Mouse (Mus musculus) stomach, adult 2 months (tissue): ENCODE measurements around the gene Gpr75. TPM values are rescaled to one million over a fixed set of nuclear protein-coding genes. Genes with fewer than 3 reads are reported as not detected.

Experiments used
- polyA plus RNA-seq: library from polyadenylated mRNA; depleted of rRNA; stranded (reverse); fragments of >200 nt; gene quantifications from 2 replicates; pipeline ENCODE4 v1.2.3, GENCODE M21; 2012; rRNA removed

Gpr75 gene
- 0.06 and 0.08 TPM in 2 replicates for polyA plus RNA-seq

DNA sequence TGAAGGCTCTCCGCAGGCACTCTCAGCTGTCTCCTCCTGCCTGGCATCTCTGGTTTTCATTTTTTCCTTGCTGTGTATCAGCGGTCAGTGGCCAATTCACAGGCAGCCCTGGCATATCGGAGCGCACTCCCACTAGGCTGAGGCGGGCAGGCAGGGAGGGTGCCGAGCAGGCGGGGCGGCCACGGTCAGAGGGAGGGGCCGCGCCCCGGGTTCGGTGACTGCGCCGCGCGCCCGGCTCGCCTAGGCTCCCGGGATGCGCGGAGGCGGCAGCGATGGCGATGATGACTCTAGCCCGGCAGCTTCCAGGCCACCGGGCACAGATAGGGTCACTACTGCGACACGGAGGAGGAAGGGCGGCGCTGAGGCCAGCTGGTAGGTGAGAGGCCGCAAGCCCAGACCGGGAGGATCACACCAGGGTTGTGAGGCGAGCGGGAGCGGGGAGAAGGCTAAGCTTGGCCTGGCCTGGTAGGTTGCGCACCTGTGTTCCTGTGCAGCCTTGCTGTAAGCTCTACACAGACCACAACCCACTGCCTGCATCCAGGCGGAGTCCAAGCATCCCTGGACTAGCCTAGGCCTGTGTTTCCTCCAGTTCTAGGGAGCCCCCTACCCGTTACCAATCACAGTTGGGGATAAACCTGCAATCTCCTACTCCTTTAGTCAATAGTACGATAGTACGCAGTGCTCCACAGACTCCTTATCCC lies at the start of gene Gpr75, which contains the start of gene Asb3:
Gpr75 (plus strand) TSS at position 188 of the 701 bp plus-strand sequence.
Asb3 (plus strand) TSS at position 246 of the 701 bp plus-strand sequence.

Other genes with a start within 250 kb of the Gpr75 start
- 0.48 and 0.60 TPM in 2 replicates for gene Acyp2, start 235.8 kb upstream of the Gpr75 start, polyA plus RNA-seq
- 1.1 and 1.7 TPM in 2 replicates for gene Psme4, start 113.6 kb upstream of the Gpr75 start, polyA plus RNA-seq
- gene Asb3, start 58 bp downstream of the Gpr75 start, polyA plus RNA-seq: 0.28 and 0.42 TPM in 2 replicates
- 8.4 TPM in 2 replicates for gene Erlec1, start 69.0 kb downstream of the Gpr75 start, polyA plus RNA-seq
- gene Chac2, start 101.0 kb downstream of the Gpr75 start, polyA plus RNA-seq: 2.1 and 2.4 TPM in 2 replicates